Mouse (Mus musculus) liver, embryonic 14.5 days (tissue): Measurements from ENCODE around the gene Zfp719. TPM values are rescaled to one million over a fixed set of nuclear protein-coding genes. Genes with fewer than 3 reads are reported as not detected.

Source experiments
- ATAC-seq: fragments of 200-750 bp; cut with Nextera tagmentation; 2 replicates; pipeline ENCODE4 v1.8.0; 2017; ENCODE audit warnings: moderate number of reproducible peaks, mild to moderate bottlenecking, moderate library complexity; ENCODE audit not compliant: insufficient read depth
- DNase-seq, 3 experiments: peaks; one replicate each; pipeline ENCODE4 v3.0.0-alpha.2; 2012 to 2013; ENCODE audit warnings: low read depth in 3 of 3, low spot score in 3 of 3
- H3K27ac ChIP-seq: fragments of 300-500 bp; sonication (generic); 2 replicates; pipeline ENCODE4 v1.5.1; 2014; ENCODE audit warnings: moderate library complexity, mild to moderate bottlenecking, control low read depth, inconsistent platforms
- H3K27me3 ChIP-seq: fragments of 300-500 bp; sonication (generic); 2 replicates; pipeline ENCODE4 v1.6.1; 2014; ENCODE audit warnings: mild to moderate bottlenecking, low read length, moderate library complexity; ENCODE audit not compliant: control insufficient read depth, insufficient read depth
- H3K36me3 ChIP-seq: fragments of 300-500 bp; sonication (generic); replicated peaks from 2 replicates; pipeline ENCODE4 v1.6.1; 2014; ENCODE audit warnings: low read depth; ENCODE audit not compliant: control insufficient read depth, insufficient read depth
- H3K4me1 ChIP-seq, 2 experiments: fragments of 200-500 bp in 1 of 2; fragments of 300-500 bp in 1 of 2; sonication (generic) in 1 of 2; replicated peaks; 2 replicates each; pipeline ENCODE4 v1.6.1; 2012 to 2014; ENCODE audit warnings: antibody characterized with exemption in 1 of 2, inconsistent platforms in 1 of 2, low read length in 1 of 2; ENCODE audit not compliant: control insufficient read depth in 2 of 2, insufficient read depth in 2 of 2
- H3K4me2 ChIP-seq: fragments of 300-500 bp; sonication (generic); 2 replicates; pipeline ENCODE4 v1.6.1; 2014; ENCODE audit warnings: low read depth, mild to moderate bottlenecking, control low read depth, moderate library complexity
- H3K4me3 ChIP-seq, 2 experiments: fragments of 200-500 bp in 1 of 2; fragments of 300-500 bp in 1 of 2; sonication (generic) in 1 of 2; 2 replicates each; pipeline ENCODE4 v1.5.1; 2012 to 2014; ENCODE audit warnings: low read depth in 2 of 2, low read length in 2 of 2, mild to moderate bottlenecking in 2 of 2, control low read depth in 1 of 2, inconsistent platforms in 1 of 2, moderate library complexity in 1 of 2; ENCODE audit not compliant: insufficient read depth in 1 of 2
- H3K9ac ChIP-seq: fragments of 300-500 bp; sonication (generic); replicated peaks from 2 replicates; pipeline ENCODE4 v1.6.1; 2014; ENCODE audit warnings: mild to moderate bottlenecking, control low read depth, moderate library complexity
- H3K9me3 ChIP-seq: fragments of 300-500 bp; sonication (generic); 2 replicates; pipeline ENCODE4 v1.6.1; 2016; ENCODE audit warnings: low read length, mixed read lengths; ENCODE audit not compliant: control insufficient read depth
- CTCF ChIP-seq: IDR thresholded peaks from 2 replicates; pipeline ENCODE4 v1.5.1; 2016; ENCODE audit warnings: antibody characterized with exemption, low read depth, control low read depth
- EP300 ChIP-seq: IDR thresholded peaks from 2 replicates; pipeline ENCODE4 v1.6.1; 2016; ENCODE audit warnings: antibody characterized with exemption, low read depth
- WGBS: fragments of 180-500 bp; shearing (Covaris S2); extraction: QIAGEN DNeasy Blood & Tissue Kit; methylation state at CpG from one replicate; pipeline ENCODE4 v1.1.7; 2014; ENCODE audit not compliant: insufficient replicate concordance; 5-methylcytosine and 5-hydroxymethylcytosine counted together
- polyA plus RNA-seq, 2 experiments: library from polyadenylated mRNA; depleted of rRNA in 1 of 2; stranded (reverse) in 1 of 2; unstranded in 1 of 2; fragments of >200 nt; fragmentation: Nextera tagmentation in 1 of 2; extraction: Ambion mirVana in 1 of 2; gene quantifications; 2 replicates each; pipeline versions ENCODE4 v1.2.1 to v1.2.3; 2012 to 2014

Zfp719 gene
- polyA plus RNA-seq, 2 experiments, result 0.87 to 1.7 TPM

- Histone ChIP-seq H3K9me3 (no peaks in the 10 kb centered on the region), H3K27me3 (no peaks in the 10 kb centered on the region), H3K27ac (no peak within 1 kb of the TSS), H3K4me3 (no peak within 1 kb of the TSS), H3K9ac (no peak within 1 kb of the TSS), H3K4me2 (no peak within 1 kb of the TSS), H3K36me3 (no peaks in the 10 kb centered on the region), H3K4me1 (no peaks in the 10 kb centered on the region; a peak in 1 of 4 replicates)
- 42% methylated on average over 7 of the region's 7 CpGs for WGBS
- DNase-seq, result no peak
- TF ChIP-seq CTCF (no peak), EP300 (no peak)
- no peak for ATAC-seq
These were observed 35.0 kb upstream of the Zfp719 start, which contains the start of gene Cd33 for GRCm38 (mm10) chr7:43544225-43544977. TSS of gene Cd33 (minus strand) at chr7:43544428.

GRCm38 (mm10) chr7:43545656-43546545 is 33.5 kb upstream of the Zfp719 start:
- no peaks in the 10 kb centered on the region for H3K36me3 ChIP-seq
- TF ChIP-seq EP300, result no peak
- TF ChIP-seq CTCF, result no peak
- WGBS, result 51% methylated on average over 7 of the region's 7 CpGs
- no peak overlapping the region for H3K4me3 ChIP-seq
- DNase-seq, result no peak
- H3K27ac ChIP-seq, result no peak overlapping the region
- H3K4me1 ChIP-seq, result no peaks in the 10 kb centered on the region; a peak in 1 of 4 replicates
- no peak overlapping the region for H3K4me2 ChIP-seq
- ATAC-seq, result no peak
- no peaks in the 10 kb centered on the region for H3K27me3 ChIP-seq
- no peaks in the 10 kb centered on the region for H3K9me3 ChIP-seq
- no peak overlapping the region for H3K9ac ChIP-seq

- H3K9ac ChIP-seq, result no peak overlapping the region
- ATAC-seq, result no peak
- 42% methylated on average over 5 of the region's 5 CpGs for WGBS
- H3K4me1 ChIP-seq, result no peaks in the 10 kb centered on the region; a peak in 1 of 4 replicates
- H3K27ac ChIP-seq, result no peak overlapping the region
- no peak for DNase-seq
- no peak for TF ChIP-seq CTCF
- no peak for TF ChIP-seq EP300
- H3K4me3 ChIP-seq, result no peak overlapping the region
- H3K27me3 ChIP-seq, result no peaks in the 10 kb centered on the region
- H3K9me3 ChIP-seq, result no peaks in the 10 kb centered on the region
- H3K36me3 ChIP-seq, result no peaks in the 10 kb centered on the region
- no peak overlapping the region for H3K4me2 ChIP-seq
These were observed 31.7 kb upstream of the Zfp719 start for GRCm38 (mm10) chr7:43547666-43548065.

- Histone ChIP-seq H3K9ac (no peak overlapping the region), H3K27ac (no peak overlapping the region), H3K36me3 (no peaks in the 10 kb centered on the region), H3K4me2 (no peak overlapping the region), H3K27me3 (no peaks in the 10 kb centered on the region), H3K4me3 (no peak overlapping the region), H3K4me1 (no peaks in the 10 kb centered on the region), H3K9me3 (no peaks in the 10 kb centered on the region)
- 64% methylated on average over 4 of the region's 4 CpGs for WGBS
- DNase-seq, result no peak
- no peak for ATAC-seq
- TF ChIP-seq CTCF (no peak), EP300 (no peak)
These were observed 31.2 kb upstream of the Zfp719 start for GRCm38 (mm10) chr7:43548206-43548605.

- Histone ChIP-seq H3K27me3 (no peaks in the 10 kb centered on the region), H3K4me3 (no peak overlapping the region), H3K9ac (no peak overlapping the region), H3K4me2 (no peak overlapping the region), H3K36me3 (no peaks in the 10 kb centered on the region), H3K27ac (no peak overlapping the region), H3K9me3 (no peaks in the 10 kb centered on the region), H3K4me1 (no peaks in the 10 kb centered on the region)
- DNase-seq (no peak), ATAC-seq (no peak)
- TF ChIP-seq CTCF (no peak), EP300 (no peak)
- WGBS, result 16% methylated on average over 4 of the region's 4 CpGs
These were observed 26.3 kb upstream of the Zfp719 start for GRCm38 (mm10) chr7:43553153-43553552.
